Mouse (Mus musculus) erythroblast, embryonic 14.5 days (primary cell): ENCODE results near the gene Arid5a. TPM values are rescaled to one million over a fixed set of nuclear protein-coding genes. Genes with fewer than 3 reads are reported as not detected.

ENCODE experiments used
- H3K27me3 ChIP-seq: 2 replicates; pipeline ENCODE4 v1.6.1; 2012; ENCODE audit warnings: inconsistent platforms; ENCODE audit not compliant: control insufficient read depth
- H3K36me3 ChIP-seq: 2 replicates; pipeline ENCODE4 v1.6.1; 2012; ENCODE audit warnings: mild to moderate bottlenecking, inconsistent platforms; ENCODE audit not compliant: control insufficient read depth
- H3K4me1 ChIP-seq: 2 replicates; pipeline ENCODE4 v1.6.1; 2012; ENCODE audit warnings: inconsistent platforms; ENCODE audit not compliant: control insufficient read depth
- H3K4me3 ChIP-seq: replicated peaks from 2 replicates; pipeline ENCODE3; 2012; ENCODE audit warnings: moderate library complexity, mild to moderate bottlenecking, inconsistent platforms
- H3K9me3 ChIP-seq: 2 replicates; pipeline ENCODE4 v1.6.1; 2012; ENCODE audit warnings: low read length, inconsistent platforms, mixed read lengths; ENCODE audit not compliant: control insufficient read depth
- GATA1 ChIP-seq: IDR thresholded peaks from 2 replicates; pipeline ENCODE4 v1.6.1; 2012; ENCODE audit warnings: low read length, inconsistent platforms, mixed read lengths
- TAL1 ChIP-seq: IDR thresholded peaks from 3 replicates; pipeline ENCODE4 v1.6.1; 2012; ENCODE audit warnings: low read length, inconsistent platforms, mixed read lengths
- polyA plus RNA-seq: library from polyadenylated mRNA; stranded (reverse); fragments of >175 nt; gene quantifications from 2 replicates; pipeline ENCODE4 v1.2.3, GENCODE M21; 2012

The Arid5a gene
- polyA plus RNA-seq = 0.18 and 0.29 TPM in 2 replicates

GRCm38 (mm10) chr1:36307495-36308280, at the start of gene Arid5a:
Gene Arid5a, plus strand, starts transcription at chr1:36307733.
- no peak for TF ChIP-seq TAL1
- TF ChIP-seq GATA1 = no peak
- no peaks in the 10 kb centered on the region for H3K36me3 ChIP-seq
- H3K9me3 ChIP-seq = no peaks in the 10 kb centered on the region
- peaks cover 28% of the 10 kb centered on the region for H3K4me1 ChIP-seq
- H3K27me3 ChIP-seq = peaks cover 61% of the 10 kb centered on the region
- peak within 1 kb of the TSS; percentile 77 for H3K4me3 ChIP-seq

- Histone ChIP-seq H3K4me3 (no peak overlapping the region), H3K36me3 (no peaks in the 10 kb centered on the region), H3K9me3 (peaks cover 3% of the 10 kb centered on the region), H3K27me3 (peaks cover 21% of the 10 kb centered on the region), H3K4me1 (no peaks in the 10 kb centered on the region)
- TF ChIP-seq TAL1 (no peak), GATA1 (no peak)
Observed at GRCm38 (mm10) chr1:36258631-36259030, 48.9 kb upstream of the Arid5a start.

GRCm38 (mm10) chr1:36259281-36259680, 48.3 kb upstream of the Arid5a start:
- Histone ChIP-seq H3K36me3 (no peaks in the 10 kb centered on the region), H3K27me3 (peaks cover 17% of the 10 kb centered on the region), H3K4me1 (peaks cover 5% of the 10 kb centered on the region; the same call in 1 of the 2 replicates), H3K4me3 (no peak overlapping the region), H3K9me3 (peaks cover 3% of the 10 kb centered on the region)
- no peak for TF ChIP-seq GATA1
- no peak for TF ChIP-seq TAL1

GRCm38 (mm10) chr1:36260418-36260817, 47.1 kb upstream of the Arid5a start:
- peaks cover 6% of the 10 kb centered on the region for H3K27me3 ChIP-seq
- H3K4me3 ChIP-seq = no peak overlapping the region
- H3K4me1 ChIP-seq = peaks cover 12% of the 10 kb centered on the region
- peaks cover 3% of the 10 kb centered on the region for H3K9me3 ChIP-seq
- no peaks in the 10 kb centered on the region for H3K36me3 ChIP-seq
- no peak for TF ChIP-seq TAL1
- no peak for TF ChIP-seq GATA1

GRCm38 (mm10) chr1:36261708-36262504, 45.6 kb upstream of the Arid5a start:
- H3K27me3 ChIP-seq = 0 out of 2 replicates have a peak, but pooled peaks cover 2% of the 10 kb centered on the region
- TF ChIP-seq TAL1 = no peak
- TF ChIP-seq GATA1 = no peak
- H3K9me3 ChIP-seq = no peaks in the 10 kb centered on the region
- H3K4me1 ChIP-seq = peaks cover 12% of the 10 kb centered on the region
- no peaks in the 10 kb centered on the region for H3K36me3 ChIP-seq
- H3K4me3 ChIP-seq = no peak overlapping the region

- TF ChIP-seq TAL1 = no peak
- no peak for TF ChIP-seq GATA1
- no peaks in the 10 kb centered on the region for H3K36me3 ChIP-seq
- 0 out of 2 replicates have a peak, but pooled peaks cover 2% of the 10 kb centered on the region for H3K27me3 ChIP-seq
- no peaks in the 10 kb centered on the region for H3K9me3 ChIP-seq
- no peak overlapping the region for H3K4me3 ChIP-seq
- H3K4me1 ChIP-seq = peaks cover 12% of the 10 kb centered on the region
Observed at GRCm38 (mm10) chr1:36263833-36264488, 43.6 kb upstream of the Arid5a start.

GRCm38 (mm10) chr1:36266293-36266692, 41.2 kb upstream of the Arid5a start:
- no peaks in the 10 kb centered on the region for H3K36me3 ChIP-seq
- no peaks in the 10 kb centered on the region for H3K9me3 ChIP-seq
- H3K4me1 ChIP-seq = peaks cover 14% of the 10 kb centered on the region
- no peak overlapping the region for H3K4me3 ChIP-seq
- H3K27me3 ChIP-seq = peaks cover 7% of the 10 kb centered on the region
- TF ChIP-seq TAL1 (no peak), GATA1 (no peak)

GRCm38 (mm10) chr1:36267595-36267994, 39.9 kb upstream of the Arid5a start:
- Histone ChIP-seq H3K4me3 (no peak overlapping the region), H3K36me3 (no peaks in the 10 kb centered on the region), H3K9me3 (no peaks in the 10 kb centered on the region), H3K4me1 (peaks cover 18% of the 10 kb centered on the region), H3K27me3 (peaks cover 7% of the 10 kb centered on the region)
- TF ChIP-seq TAL1 (no peak), GATA1 (no peak)
